Mouse (Mus musculus) testis, adult 2 months (tissue): Measurements from ENCODE around the gene Zfp800.

Experiments used
- CTCF ChIP-seq: fragments of 200-500 bp; IDR thresholded peaks from 2 replicates; pipeline ENCODE4 v1.5.1; 2012; ENCODE audit warnings: low read depth, mild to moderate bottlenecking, inconsistent platforms, low read length, moderate library complexity; ENCODE audit not compliant: control insufficient read depth, insufficient read depth, insufficient replicate concordance
- POLR2A ChIP-seq: fragments of 200-500 bp; IDR thresholded peaks from 2 replicates; pipeline ENCODE4 v1.6.1; 2012; ENCODE audit warnings: low read depth, mild to moderate bottlenecking, inconsistent platforms, low read length, moderate library complexity; ENCODE audit not compliant: control insufficient read depth

- TF ChIP-seq POLR2A (no peak), CTCF (no peak)
These were observed 85.7 kb downstream of the Zfp800 start for GRCm38 (mm10) chr6:28312067-28312466.
